Mouse (Mus musculus) heart, adult 18-20 months (tissue): ENCODE measurements at regions not wholly inside any gene's neighbourhood (a gene's known extent, or its start where the extent isn't known, plus 50 kb on each side); places are given as distances from the start of the nearest gene placed in this dataset.

Experiments
- DNase-seq, 2 experiments: peaks; one replicate each; pipeline ENCODE4 v3.0.0; 2021 to 2022; ENCODE audit warnings: mixed read lengths in 1 of 2

GRCm38 (mm10) chr4:91180241-91181096, 220.1 kb downstream of the Elavl2 start:
- DNase-seq: no peak

- no peak for DNase-seq
Measured at GRCm38 (mm10) chr4:91164280-91165121, 236.1 kb downstream of the Elavl2 start.

GRCm38 (mm10) chr4:91157047-91157446, 243.5 kb downstream of the Elavl2 start:
- peak; percentile 11 to 15 for DNase-seq

DNA sequence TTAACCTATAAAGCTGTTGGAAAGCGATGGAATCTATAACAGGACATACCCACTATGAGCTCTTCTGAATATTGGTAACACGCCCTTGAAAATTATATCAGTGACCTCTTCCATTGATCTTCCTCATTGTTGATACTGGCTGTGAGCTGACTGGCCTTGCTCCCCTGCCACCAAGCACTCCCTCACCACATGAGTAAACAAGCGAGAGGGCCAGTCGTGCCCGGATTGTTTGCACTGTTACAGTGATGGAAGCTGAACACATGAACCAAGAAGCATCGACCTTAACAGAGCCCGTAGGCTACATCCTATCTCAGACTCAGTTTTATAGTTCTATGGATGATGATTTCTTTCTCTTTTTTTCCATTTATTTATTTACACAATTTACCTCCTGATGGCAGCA, 255.9 kb downstream of the Elavl2 start:
- no peak for DNase-seq

DNA sequence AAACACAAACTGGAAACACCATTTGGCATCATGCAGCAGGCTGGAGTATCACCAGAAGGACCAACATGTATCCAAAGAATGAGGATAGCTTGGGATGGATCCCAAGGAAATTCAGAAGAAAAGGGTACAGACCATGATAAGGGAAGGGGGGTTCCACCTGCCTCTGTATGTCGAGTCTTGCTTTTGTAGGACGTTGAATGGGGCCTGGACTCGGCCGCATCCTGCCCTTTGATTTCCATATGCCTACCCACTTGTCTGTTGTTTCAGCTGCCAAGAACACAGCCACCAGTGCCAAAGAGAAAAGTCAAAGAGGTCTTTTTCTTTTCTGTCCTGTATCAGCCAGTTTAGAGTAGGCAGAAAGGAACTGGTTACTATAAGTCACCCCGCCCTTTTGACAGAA, 256.7 kb downstream of the Elavl2 start:
- DNase-seq: peak in 1 of 2 experiments; percentile 3

DNA sequence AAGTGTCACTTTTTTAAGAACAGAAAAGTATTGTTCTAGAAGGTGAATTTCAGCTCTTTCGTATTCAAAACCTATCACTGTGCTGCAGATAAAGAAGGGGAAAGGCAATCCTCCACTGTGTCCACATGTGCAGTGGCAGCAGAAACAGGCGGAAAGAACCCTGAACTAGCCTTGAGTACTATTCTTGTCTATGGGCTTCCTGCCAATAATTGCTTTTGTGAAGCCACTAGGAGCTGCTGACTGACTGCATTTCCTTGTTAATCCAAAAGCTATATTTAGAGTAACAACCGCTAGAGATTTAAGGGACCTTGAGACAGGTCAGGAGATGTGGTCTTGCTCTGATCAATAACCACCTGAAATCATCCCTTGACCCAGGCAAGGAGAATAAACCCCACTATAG, 265.3 kb downstream of the Elavl2 start:
- DNase-seq: peak; percentile 40 to 63

GRCm38 (mm10) chr4:91132266-91132665, 268.3 kb downstream of the Elavl2 start:
- no peak for DNase-seq

DNA sequence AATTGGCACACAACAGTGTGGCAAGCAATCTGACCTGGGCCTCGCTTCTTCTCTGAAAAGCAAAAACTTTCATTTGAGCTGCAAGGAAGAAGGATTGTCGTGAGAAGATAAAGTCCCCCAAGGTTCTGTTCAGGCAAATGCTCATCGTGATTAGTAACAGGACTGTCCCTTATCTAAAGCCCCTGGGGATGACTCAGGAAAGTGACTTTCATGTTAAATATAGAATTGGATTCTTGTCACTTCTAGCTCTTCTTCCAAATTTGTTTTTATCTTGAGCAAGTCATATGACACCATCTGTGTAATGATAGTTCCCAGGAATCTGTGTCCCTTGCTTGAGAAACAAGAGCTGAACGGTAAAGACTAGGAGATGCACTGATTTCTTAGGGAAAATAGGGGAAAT, 280.3 kb downstream of the Elavl2 start:
- DNase-seq: no peak

DNA sequence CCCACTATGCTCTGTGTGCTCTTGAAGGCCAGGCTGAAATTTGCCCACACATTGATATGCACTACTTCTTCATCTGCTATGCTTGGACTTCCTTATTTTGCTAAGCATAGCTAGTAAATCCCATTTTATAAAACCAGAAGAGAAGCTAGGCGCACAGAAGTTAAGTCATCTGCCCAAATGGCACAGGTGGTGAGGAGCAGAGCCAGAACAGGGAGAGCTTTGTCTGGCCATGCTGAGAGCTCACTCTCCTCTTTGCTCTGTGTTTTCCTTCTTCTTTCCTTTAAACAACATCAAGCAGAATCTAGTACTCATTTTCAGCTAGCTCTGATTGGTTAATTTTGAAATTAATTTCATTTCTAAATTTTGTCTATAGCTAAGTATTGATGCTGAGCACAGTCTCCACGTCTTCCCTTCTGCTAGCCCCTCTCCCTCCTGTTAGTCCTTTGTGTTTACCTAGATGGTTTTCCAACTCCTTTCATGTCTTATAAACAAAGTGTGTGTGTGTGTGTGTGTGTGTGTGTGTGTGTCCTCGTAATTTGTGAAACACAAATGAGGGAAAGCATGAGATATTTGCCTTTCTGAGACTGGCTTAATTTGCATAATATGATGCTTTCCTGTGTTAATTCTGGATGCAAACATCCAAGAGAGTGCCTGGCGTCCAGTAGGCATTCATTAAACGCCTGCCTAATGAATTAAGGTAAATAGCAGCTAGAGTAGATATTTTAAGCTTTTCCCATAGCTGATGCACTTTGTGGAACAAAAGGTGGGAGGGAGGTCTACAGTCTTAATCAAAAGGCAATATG, 283.6 kb downstream of the Elavl2 start:
- DNase-seq: no peak

DNA sequence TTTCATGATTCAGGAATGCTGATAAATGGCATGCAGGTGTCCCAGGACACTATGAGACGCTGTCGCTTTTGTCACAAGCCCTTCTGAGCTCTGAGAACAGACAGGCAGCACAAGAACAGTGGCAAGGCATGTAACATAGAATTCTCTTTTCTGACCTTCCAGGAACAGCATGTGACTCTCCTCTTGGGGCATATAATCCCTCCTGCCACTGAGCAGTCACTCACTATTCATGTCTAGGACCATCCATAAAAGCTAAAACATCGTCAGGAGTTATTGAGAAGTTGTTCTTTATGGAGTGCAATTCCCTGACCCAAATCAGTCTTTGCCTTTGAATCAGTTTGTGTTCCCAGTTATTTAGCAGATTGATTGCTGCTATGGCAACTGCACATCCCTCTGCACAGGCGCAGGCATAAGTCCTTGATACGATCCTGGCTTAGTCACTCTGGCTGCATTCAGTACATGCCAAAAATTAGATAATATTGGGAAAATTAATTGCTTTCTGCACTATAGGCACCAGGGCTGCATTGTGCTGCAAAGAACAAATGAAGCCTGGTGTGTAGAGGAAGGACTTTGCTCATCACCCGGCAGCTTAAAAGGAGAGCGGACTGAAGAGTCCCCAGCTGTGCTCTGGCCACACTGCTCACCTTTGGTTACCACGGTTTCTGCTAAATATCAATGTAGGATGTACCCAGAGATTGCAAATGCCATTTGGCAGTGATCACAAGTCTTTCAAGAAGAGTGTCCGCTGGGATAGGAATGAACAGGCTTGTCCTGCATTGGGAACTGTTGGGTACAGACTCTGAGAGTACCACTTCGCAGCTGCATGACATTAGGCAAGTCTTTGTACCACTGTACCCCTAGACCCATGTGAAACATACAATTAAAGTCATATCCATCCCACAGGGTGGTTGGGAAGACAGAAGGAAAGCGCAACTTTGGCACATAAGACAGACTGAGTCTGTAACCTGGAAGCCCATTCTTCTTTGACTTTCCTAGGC, 288.6 kb downstream of the Elavl2 start:
- DNase-seq: no peak

DNA sequence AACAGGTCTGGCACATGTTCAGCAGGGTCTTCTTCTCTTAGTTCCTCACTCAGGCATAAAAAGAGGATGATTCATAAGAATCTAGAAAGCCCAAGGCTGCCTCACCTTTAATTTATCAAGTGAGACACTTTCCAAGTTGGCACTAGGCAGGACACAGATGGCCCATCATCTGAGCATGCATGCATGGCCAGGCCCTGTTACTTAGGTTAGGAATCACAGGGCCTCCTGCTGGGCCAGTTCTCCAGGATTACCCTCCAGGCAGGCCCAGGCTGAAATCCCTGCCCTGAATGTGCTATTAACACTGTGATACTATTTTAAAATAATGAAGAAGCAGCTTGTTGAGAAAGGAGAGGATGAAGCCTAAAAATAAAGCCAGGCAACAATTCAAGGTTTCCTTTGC, 304.5 kb downstream of the Elavl2 start:
- no peak for DNase-seq

DNA sequence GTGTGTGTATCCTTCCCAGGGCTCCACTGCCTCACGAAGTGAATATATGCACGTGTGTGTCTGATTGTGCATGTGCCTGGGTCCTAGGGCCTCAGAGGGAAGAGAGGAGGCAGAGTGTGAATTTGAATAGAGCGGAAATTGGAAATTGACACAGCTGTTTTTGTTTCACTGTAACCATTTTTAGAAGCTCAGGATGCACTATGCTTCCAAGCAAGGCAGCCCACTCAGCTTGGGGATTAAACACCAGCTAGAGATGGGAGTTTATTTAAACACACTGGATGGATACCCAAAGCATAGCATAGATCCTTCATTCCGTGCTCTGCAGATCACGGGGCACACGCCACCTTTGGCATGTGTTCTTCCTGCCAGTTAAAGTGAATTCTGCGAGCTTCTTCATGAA, 306.2 kb downstream of the Elavl2 start:
- no peak for DNase-seq

DNA sequence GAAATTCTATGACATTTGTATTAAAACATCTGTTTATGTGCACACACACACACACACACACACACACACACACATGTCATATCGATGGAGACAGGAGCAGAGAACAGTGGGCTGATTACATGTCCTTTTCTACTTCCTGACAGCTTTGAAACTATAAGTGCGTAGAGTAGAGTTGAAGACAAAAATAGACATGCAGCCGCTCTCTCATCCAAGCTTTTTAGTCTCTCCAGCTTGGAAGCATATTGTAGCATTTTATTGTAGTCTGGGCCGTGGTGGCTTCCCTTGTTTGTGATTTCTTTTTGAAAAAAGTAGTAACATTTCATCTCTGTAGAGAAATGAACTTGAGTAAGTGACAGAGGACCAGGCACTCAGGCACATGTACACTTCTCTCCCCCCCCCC, 306.7 kb downstream of the Elavl2 start:
- no peak for DNase-seq

- DNase-seq: no peak
Measured at GRCm38 (mm10) chr4:91092323-91092722, 308.3 kb downstream of the Elavl2 start.

DNA sequence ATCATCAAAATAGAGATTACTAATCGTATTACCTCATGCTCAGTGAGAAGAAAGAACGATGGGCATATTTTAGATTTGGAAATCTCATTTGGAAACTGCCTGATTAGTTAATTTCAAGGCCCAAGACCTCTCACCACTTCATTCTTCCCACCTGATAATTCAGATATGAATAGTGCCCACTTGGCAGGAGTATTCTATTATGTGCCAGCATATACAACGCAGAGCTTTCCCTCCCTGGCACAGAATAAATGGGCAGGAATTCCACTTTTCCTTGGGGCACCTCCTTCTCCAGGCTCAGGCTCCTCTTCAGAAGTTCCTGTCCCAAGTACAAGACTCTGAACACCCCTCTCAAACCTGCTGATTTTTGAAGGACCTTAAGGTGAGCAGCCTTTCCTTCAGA, 308.7 kb downstream of the Elavl2 start:
- peak; percentile 3 to 8 for DNase-seq

DNA sequence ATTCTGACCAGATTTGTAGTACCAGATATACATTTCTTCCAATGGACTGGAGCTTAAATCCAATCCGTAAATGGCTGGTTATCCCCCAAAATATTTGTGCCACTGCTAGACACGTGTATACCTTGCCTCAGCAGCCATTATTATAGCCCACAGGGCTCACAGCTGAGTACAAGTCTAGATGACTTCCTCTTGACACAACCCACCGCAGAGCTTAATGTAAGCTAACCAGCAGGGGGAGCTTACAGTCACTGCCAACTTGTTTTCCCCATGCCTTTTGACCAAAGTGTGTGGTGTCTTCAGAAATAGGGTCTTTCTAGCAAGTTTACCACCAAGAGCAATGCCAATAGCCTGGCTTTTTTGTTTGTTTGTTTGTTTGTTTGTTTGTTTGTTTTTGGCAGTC, 316.6 kb downstream of the Elavl2 start:
- DNase-seq: no peak

GRCm38 (mm10) chr4:91081447-91081846, 319.1 kb downstream of the Elavl2 start:
- DNase-seq: no peak

DNA sequence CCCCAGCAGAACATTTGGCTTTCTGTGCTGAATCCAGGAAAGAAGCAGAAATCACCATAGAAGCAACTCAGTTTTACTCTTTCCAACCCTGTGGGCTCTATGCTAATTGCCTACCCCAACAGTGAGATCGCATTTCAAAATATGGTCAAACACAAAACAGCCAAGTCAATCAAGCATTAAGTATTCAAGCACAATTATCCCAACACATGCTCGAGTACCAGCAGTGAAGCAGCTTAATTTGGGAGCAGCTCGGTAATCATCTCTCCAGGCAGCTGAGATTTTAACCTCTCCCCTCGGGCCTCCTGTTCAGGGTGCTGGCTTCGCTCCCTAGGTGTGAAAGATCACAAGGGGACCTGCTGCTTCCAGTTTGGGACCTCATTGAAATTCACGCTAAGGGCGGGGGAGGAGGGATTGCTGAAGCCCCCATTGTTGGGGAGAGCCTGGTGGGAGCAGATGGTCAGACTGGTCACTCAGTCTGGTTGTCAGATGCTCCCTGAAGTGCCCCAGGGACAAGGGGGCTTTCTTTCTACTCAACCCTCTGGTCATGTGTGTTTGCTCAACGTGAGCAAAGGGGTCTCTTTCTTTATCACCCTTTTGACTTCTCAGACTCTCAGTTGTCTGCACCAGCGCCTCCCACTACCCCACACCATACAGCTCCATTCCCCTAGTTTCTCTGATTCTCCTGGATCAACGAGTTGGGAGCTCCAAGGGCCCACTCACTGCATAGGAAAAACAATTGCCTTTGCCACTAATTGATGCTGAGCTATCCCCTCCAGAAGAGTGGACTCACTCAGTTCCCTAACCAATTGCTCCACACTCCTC, 319.8 kb downstream of the Elavl2 start:
- no peak for DNase-seq

- no peak for DNase-seq
Measured at GRCm38 (mm10) chr4:91071263-91071662, 329.3 kb downstream of the Elavl2 start.

GRCm38 (mm10) chr4:91060933-91061332, 339.7 kb downstream of the Elavl2 start:
- DNase-seq: no peak
